Mouse (Mus musculus) intestine, postnatal 0 days (tissue): ENCODE results near the gene S100a6. TPM values are rescaled to one million over a fixed set of nuclear protein-coding genes. Genes with fewer than 3 reads are reported as not detected.
A peak's percentile ranks its signal among the peaks of the same experiment; 100 is the strongest.

ENCODE experiments used
- ATAC-seq: fragments of 200-750 bp; cut with Nextera tagmentation; 2 replicates; pipeline ENCODE4 v1.8.0; 2017; ENCODE audit warnings: mild to moderate bottlenecking, moderate TSS enrichment, moderate library complexity
- H3K27ac ChIP-seq: fragments of 300-500 bp; sonication (generic); 2 replicates; pipeline ENCODE4 v1.5.1; 2014; ENCODE audit warnings: mild to moderate bottlenecking, low read depth, low read length, moderate library complexity
- H3K27me3 ChIP-seq: fragments of 300-500 bp; sonication (generic); replicated peaks from 2 replicates; pipeline ENCODE4 v1.6.1; 2014; ENCODE audit warnings: low read length, mixed read lengths; ENCODE audit not compliant: control insufficient read depth, insufficient read depth
- H3K36me3 ChIP-seq: fragments of 300-500 bp; sonication (generic); 2 replicates; pipeline ENCODE4 v1.6.1; 2014; ENCODE audit warnings: mild to moderate bottlenecking, moderate library complexity; ENCODE audit not compliant: control insufficient read depth, insufficient read depth
- H3K4me1 ChIP-seq: fragments of 300-500 bp; sonication (generic); replicated peaks from 2 replicates; pipeline ENCODE4 v1.6.1; 2014; ENCODE audit warnings: antibody characterized with exemption, low read length, mixed read lengths; ENCODE audit not compliant: control insufficient read depth, insufficient read depth
- H3K4me2 ChIP-seq: fragments of 300-500 bp; sonication (generic); replicated peaks from 2 replicates; pipeline ENCODE4 v1.6.1; 2014; ENCODE audit warnings: low read depth, mild to moderate bottlenecking, moderate library complexity
- H3K4me3 ChIP-seq: fragments of 300-500 bp; sonication (generic); 2 replicates; pipeline ENCODE4 v1.5.1; 2014; ENCODE audit warnings: low read depth, low read length
- H3K9ac ChIP-seq: fragments of 300-500 bp; sonication (generic); 2 replicates; pipeline ENCODE4 v1.6.1; 2014; ENCODE audit warnings: mild to moderate bottlenecking, low read depth, low read length
- H3K9me3 ChIP-seq: fragments of 300-500 bp; sonication (generic); 2 replicates; pipeline ENCODE4 v1.6.1; 2016; ENCODE audit warnings: mixed run types; ENCODE audit not compliant: control insufficient read depth
- CTCF ChIP-seq: sonication (generic); IDR thresholded peaks from 2 replicates; pipeline ENCODE4 v1.5.1; 2016; ENCODE audit warnings: low read depth, mild to moderate bottlenecking, control low read depth, antibody characterized with exemption, moderate library complexity
- WGBS: fragments of 180-500 bp; shearing (Covaris S2); extraction: QIAGEN DNeasy Blood & Tissue Kit; methylation state at CpG from one replicate; pipeline ENCODE4 v1.1.7; 2014; 5-methylcytosine and 5-hydroxymethylcytosine counted together
- polyA plus RNA-seq: library from polyadenylated mRNA; unstranded; fragments of >200 nt; fragmentation: Nextera tagmentation; extraction: Ambion mirVana; gene quantifications from 2 replicates; pipeline ENCODE4 v1.2.1, GENCODE M21; 2015

The S100a6 gene
- polyA plus RNA-seq, 1 experiment from 2014 or later: 424 TPM

DNA sequence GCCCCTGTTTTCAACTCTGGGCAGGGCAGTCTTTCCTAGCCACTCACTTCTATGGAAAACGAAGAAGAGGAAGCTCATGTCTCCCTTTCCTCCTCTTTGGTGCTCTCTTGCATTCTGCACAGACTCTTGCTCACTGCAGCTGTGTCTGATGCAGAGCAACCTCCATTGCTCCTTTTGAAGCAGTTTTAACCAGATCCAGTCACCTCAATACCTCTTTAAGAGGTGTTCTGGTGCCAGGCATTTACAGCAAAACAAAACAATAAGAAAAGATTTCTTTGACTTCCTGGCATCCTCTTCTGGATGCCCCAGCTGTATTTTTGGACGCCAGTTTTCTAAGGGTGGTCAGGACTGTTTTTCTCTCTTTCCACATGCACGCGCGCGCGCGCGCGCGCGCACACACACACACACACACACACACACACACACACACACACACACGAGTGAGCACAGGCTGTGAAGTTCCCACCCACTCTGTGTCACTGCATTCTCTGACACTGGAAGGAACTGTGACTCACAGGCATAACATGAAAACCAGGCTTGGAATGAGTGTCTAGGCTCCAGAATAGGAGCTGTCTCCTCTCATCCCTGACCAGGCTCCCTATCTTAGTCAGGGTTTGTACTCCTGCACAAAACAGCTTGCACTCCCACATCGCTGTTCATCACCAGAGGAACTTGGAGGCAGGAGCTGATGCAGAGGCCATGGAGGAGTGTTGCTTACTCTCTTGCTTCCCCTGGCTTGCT is 25.2 kb upstream of the S100a6 start:
- Histone ChIP-seq H3K27me3 (no peaks in the 10 kb centered on the region), H3K9ac (no peak overlapping the region), H3K36me3 (no peaks in the 10 kb centered on the region), H3K4me2 (no peak overlapping the region), H3K27ac (peak overlapping the region; percentile 35), H3K4me3 (no peak overlapping the region), H3K9me3 (no peaks in the 10 kb centered on the region), H3K4me1 (peaks cover 7% of the 10 kb centered on the region)
- 80% methylated on average over 14 of the region's 14 CpGs for WGBS
- no peak for TF ChIP-seq CTCF
- no peak for ATAC-seq

DNA sequence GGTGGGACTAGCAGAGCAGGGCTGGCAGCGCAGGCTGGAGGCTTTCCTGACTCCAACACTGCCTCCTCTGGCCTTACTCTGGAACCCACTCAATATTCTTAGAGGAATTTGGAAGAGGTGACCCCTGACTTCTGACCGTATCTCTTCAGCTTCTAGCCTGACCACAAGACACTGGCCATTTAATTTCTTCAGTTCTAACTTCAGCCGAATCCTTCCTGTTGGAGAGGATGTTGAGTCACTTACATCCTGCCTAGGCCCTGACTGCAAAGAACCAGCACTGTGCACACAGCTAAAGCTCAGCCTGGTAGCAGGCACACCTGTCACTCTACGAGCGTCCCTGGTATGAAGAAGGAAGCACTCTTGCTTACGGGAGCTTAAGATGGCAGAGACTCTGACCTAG is 23.3 kb upstream of the S100a6 start:
- H3K9me3 ChIP-seq: no peaks in the 10 kb centered on the region
- 77% methylated on average over 6 of the region's 6 CpGs for WGBS
- no peak overlapping the region for H3K4me3 ChIP-seq
- H3K9ac ChIP-seq: no peak overlapping the region
- no peak overlapping the region for H3K27ac ChIP-seq
- H3K36me3 ChIP-seq: no peaks in the 10 kb centered on the region
- no peaks in the 10 kb centered on the region for H3K27me3 ChIP-seq
- 0 out of 2 replicates have a peak, but pooled peaks have one; percentile 11 for TF ChIP-seq CTCF
- H3K4me2 ChIP-seq: no peak overlapping the region
- ATAC-seq: no peak
- H3K4me1 ChIP-seq: peaks cover 7% of the 10 kb centered on the region; the same call in 1 of the 2 replicates

DNA sequence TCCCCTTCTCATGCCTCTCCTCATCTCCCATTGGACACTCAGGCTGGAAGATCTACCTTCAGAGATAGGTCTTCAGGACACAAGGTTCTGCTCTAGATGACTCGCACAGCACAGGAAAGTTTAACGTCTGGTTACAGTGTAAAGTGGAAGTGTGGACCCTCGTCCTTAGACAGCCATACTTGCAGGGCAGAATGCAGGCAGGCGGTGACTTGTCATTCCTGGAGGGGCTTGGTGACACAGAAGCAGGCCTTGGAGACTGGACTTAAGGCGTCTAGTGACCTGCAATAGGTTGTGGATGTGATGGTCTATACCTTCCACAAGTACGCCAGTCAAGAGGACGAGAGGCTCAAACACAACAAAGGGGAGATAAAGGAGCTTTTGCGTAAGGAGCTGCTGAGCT is 22.7 kb upstream of the S100a6 start, which contains the start of gene S100a2:
TSS of gene S100a2 (plus strand) at position 301 of the 400 bp plus-strand sequence.
- no peaks in the 10 kb centered on the region for H3K9me3 ChIP-seq
- no peaks in the 10 kb centered on the region for H3K36me3 ChIP-seq
- no peak within 1 kb of the TSS for H3K27ac ChIP-seq
- no peaks in the 10 kb centered on the region for H3K27me3 ChIP-seq
- H3K4me3 ChIP-seq: no peak within 1 kb of the TSS
- no peak within 1 kb of the TSS for H3K4me2 ChIP-seq
- no peak within 1 kb of the TSS for H3K9ac ChIP-seq
- no peak for ATAC-seq
- H3K4me1 ChIP-seq: peaks cover 7% of the 10 kb centered on the region; the same call in 1 of the 2 replicates
- TF ChIP-seq CTCF: no peak
- WGBS: 92% methylated on average over 8 of the region's 8 CpGs

- Histone ChIP-seq H3K9me3 (no peaks in the 10 kb centered on the region), H3K27me3 (no peaks in the 10 kb centered on the region), H3K9ac (no peak overlapping the region), H3K4me2 (no peak overlapping the region), H3K27ac (no peak overlapping the region), H3K4me1 (no peaks in the 10 kb centered on the region), H3K36me3 (no peaks in the 10 kb centered on the region), H3K4me3 (no peak overlapping the region)
- no peak for ATAC-seq
- WGBS: 81% methylated on average over 1 of the region's 1 CpGs
- TF ChIP-seq CTCF: no peak
Observed at GRCm38 (mm10) chr3:90594466-90594865, 18.2 kb upstream of the S100a6 start.

DNA sequence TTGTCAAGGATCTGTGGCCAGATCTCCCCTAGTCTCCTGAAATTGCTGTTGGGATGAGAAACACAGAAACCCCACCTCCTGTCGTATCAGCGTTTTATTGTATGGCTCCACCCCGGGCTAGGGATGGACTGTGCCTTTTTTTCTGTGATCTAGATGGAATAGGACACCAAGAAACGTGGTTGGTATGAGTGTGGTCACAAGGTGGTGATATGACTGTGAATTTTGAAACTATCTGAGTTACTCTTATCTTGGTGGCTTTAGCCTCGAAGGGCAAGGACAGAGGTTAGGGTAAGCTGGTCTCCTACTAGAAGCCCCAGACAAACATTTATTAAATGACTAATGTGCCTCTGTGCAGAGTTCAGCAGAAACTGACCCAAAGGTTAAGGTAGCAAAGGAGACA is 17.1 kb upstream of the S100a6 start:
- no peak overlapping the region for H3K9ac ChIP-seq
- no peak overlapping the region for H3K27ac ChIP-seq
- H3K9me3 ChIP-seq: no peaks in the 10 kb centered on the region
- no peaks in the 10 kb centered on the region for H3K27me3 ChIP-seq
- no peak for TF ChIP-seq CTCF
- H3K4me1 ChIP-seq: no peaks in the 10 kb centered on the region
- 30% methylated on average over 5 of the region's 5 CpGs for WGBS
- H3K36me3 ChIP-seq: no peaks in the 10 kb centered on the region
- H3K4me3 ChIP-seq: no peak overlapping the region
- H3K4me2 ChIP-seq: no peak overlapping the region
- no peak for ATAC-seq

DNA sequence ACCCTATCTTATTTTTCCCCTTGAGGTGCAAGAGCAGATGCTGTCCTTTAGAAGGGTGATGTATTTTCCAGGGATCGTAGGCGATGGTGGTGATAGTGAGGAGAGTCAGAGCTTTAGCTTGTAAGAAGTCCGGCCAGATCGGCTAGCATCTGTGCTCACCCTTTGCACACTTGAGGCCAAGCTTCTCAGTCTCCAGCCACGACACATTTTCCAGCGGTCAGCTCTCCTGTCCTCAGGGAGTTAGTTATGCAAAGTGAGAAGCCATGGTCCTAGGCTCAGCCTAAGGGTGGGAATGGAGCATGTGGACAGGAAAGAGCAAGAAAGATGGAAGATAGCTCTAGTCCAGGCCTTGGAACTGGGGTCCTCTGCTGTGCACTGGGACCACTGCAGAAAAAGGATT is 15.9 kb upstream of the S100a6 start:
- WGBS: 95% methylated on average over 6 of the region's 6 CpGs
- H3K9ac ChIP-seq: no peak overlapping the region

More for the DNA sequence above, 15.9 kb upstream of the S100a6 start:
- no peak for TF ChIP-seq CTCF
- no peak overlapping the region for H3K4me3 ChIP-seq
- no peak overlapping the region for H3K27ac ChIP-seq
- no peak overlapping the region for H3K4me2 ChIP-seq
- no peaks in the 10 kb centered on the region for H3K27me3 ChIP-seq
- no peaks in the 10 kb centered on the region for H3K36me3 ChIP-seq
- no peaks in the 10 kb centered on the region for H3K9me3 ChIP-seq
- H3K4me1 ChIP-seq: no peaks in the 10 kb centered on the region
- no peak for ATAC-seq
